Mouse (Mus musculus): ENCODE measurements around the gene Ybx3. TPM values are rescaled to one million over a fixed set of nuclear protein-coding genes. Genes with fewer than 3 reads are reported as not detected.

Gene Ybx3
- polyA plus RNA-seq, 1 experiment from 2014 or later = 30.8 TPM

DNA sequence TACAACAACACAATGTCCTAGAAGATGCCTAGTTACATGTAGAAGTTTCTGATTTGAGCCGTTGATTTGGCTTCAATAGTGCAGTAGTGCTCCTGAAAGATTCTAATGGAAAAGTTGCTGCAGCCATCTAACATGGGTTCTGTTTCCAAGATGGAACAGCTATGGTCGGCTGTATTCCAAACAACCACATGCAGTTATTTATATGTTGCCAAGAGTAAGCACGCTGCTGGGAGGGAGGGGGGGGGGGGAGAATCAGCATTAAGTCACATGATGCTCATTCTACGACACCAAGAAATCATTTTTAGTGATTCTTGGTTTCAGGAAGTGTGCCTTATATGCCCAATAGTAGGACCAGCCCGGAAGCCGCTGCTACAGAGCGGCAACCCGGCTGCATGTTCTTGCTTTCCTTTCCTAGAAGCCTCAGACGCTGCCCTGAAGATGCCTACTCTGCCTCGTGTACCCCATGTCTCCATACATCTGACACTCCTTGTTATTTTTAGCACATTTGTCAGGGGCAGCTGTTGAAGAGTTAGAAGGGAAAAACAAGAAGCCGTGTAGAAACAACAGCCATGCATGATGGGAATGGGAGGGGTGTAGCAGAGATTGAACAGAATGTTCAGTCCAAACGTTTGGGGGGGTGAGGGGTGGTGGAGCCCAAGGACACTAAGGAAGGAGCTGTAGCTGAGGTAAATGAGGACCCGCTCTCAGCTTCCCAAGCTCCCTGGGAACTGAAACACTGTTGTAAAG lies 13.5 kb downstream of the Ybx3 start:
- no peaks in the 10 kb centered on the region for H3K9me3 ChIP-seq (replicated peaks; ENCODE audit: control insufficient read depth, low read length)
- H3K36me3 ChIP-seq (ENCODE audit: control insufficient read depth, insufficient read depth) = peaks cover 38% of the 10 kb centered on the region
- no peaks in the 10 kb centered on the region for H3K27me3 ChIP-seq (ENCODE audit: control insufficient read depth, insufficient read depth, low read length)
- WGBS = 56% methylated on average over 13 of the region's 13 CpGs
- no peak overlapping the region for H3K9ac ChIP-seq (ENCODE audit: low read length)
- no peak overlapping the region for H3K4me3 ChIP-seq (ENCODE audit: low read length)
- ATAC-seq (replicated peaks; ENCODE audit: extremely low read depth, insufficient read depth, low FRiP score) = peak; percentile 74
- peak overlapping the region; percentile 74 for H3K27ac ChIP-seq (ENCODE audit: low read length)
- peaks cover 14% of the 10 kb centered on the region for H3K4me1 ChIP-seq (ENCODE audit: control insufficient read depth, insufficient read depth, low read length)
- H3K4me2 ChIP-seq (ENCODE audit: low read depth, low read length) = peak overlapping the region; percentile 29

DNA sequence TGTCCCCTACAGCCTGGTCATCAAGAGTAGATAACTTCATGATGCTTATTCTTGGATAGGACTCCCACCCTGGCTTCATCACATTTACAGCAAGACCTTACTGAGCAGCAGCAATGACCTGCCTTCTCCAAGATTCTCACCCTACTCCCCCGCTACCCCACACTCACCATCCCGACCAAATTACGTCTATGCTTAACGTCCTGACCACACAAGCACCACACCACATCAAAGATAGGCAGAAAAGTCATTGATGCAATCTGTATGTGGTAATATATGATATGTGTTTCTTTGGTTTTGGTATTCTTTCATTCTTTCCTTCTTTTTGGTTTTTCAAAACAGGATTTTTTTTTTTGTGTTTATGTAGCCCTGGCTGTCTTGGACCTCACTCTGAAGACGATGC lies 15.1 kb downstream of the Ybx3 start:
- no peak overlapping the region for H3K4me3 ChIP-seq (ENCODE audit: low read length)
- H3K27ac ChIP-seq (ENCODE audit: low read length) = no peak overlapping the region
- no peak overlapping the region for H3K9ac ChIP-seq (ENCODE audit: low read length)
- WGBS = 91% methylated on average over 5 of the region's 5 CpGs
- peaks cover 48% of the 10 kb centered on the region for H3K36me3 ChIP-seq (ENCODE audit: control insufficient read depth, insufficient read depth)
- ATAC-seq (replicated peaks; ENCODE audit: extremely low read depth, insufficient read depth, low FRiP score) = no peak
- no peak overlapping the region for H3K4me2 ChIP-seq (ENCODE audit: low read depth, low read length)
- no peaks in the 10 kb centered on the region for H3K27me3 ChIP-seq (ENCODE audit: control insufficient read depth, insufficient read depth, low read length)
- peaks cover 9% of the 10 kb centered on the region; the same call in 1 of the 2 replicates for H3K4me1 ChIP-seq (ENCODE audit: control insufficient read depth, insufficient read depth, low read length)
- H3K9me3 ChIP-seq (replicated peaks; ENCODE audit: control insufficient read depth, low read length) = no peaks in the 10 kb centered on the region

DNA sequence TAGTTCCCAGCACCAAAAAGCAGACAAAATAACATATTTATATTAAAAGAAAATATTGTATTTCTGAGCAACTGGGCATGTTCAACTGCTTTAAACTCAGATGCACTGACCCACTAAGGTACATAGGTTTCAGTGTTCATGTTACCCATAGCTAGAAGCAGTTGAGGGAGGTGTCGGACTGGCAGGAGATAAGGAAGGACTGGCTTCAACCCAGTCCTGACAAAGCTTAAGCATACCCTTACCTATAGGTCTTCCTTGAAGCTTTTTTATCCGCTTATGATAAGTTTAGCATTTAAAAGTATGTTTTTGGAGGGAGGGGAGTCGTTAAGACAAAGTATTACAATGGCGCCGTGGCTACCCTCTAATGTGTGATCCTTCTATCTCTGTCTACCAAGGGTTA lies 17.5 kb downstream of the Ybx3 start:
- no peak overlapping the region for H3K27ac ChIP-seq (ENCODE audit: low read length)
- no peak overlapping the region for H3K4me3 ChIP-seq (ENCODE audit: low read length)
- H3K4me1 ChIP-seq (ENCODE audit: control insufficient read depth, insufficient read depth, low read length) = peaks cover 9% of the 10 kb centered on the region; the same call in 1 of the 2 replicates
- peaks cover 36% of the 10 kb centered on the region for H3K36me3 ChIP-seq (ENCODE audit: control insufficient read depth, insufficient read depth)
- no peak overlapping the region for H3K9ac ChIP-seq (ENCODE audit: low read length)
- ATAC-seq (replicated peaks; ENCODE audit: extremely low read depth, insufficient read depth, low FRiP score) = no peak
- 89% methylated on average over 5 of the region's 5 CpGs for WGBS
- no peaks in the 10 kb centered on the region for H3K27me3 ChIP-seq (ENCODE audit: control insufficient read depth, insufficient read depth, low read length)
- no peak overlapping the region for H3K4me2 ChIP-seq (ENCODE audit: low read depth, low read length)
- H3K9me3 ChIP-seq (replicated peaks; ENCODE audit: control insufficient read depth, low read length) = no peaks in the 10 kb centered on the region

DNA sequence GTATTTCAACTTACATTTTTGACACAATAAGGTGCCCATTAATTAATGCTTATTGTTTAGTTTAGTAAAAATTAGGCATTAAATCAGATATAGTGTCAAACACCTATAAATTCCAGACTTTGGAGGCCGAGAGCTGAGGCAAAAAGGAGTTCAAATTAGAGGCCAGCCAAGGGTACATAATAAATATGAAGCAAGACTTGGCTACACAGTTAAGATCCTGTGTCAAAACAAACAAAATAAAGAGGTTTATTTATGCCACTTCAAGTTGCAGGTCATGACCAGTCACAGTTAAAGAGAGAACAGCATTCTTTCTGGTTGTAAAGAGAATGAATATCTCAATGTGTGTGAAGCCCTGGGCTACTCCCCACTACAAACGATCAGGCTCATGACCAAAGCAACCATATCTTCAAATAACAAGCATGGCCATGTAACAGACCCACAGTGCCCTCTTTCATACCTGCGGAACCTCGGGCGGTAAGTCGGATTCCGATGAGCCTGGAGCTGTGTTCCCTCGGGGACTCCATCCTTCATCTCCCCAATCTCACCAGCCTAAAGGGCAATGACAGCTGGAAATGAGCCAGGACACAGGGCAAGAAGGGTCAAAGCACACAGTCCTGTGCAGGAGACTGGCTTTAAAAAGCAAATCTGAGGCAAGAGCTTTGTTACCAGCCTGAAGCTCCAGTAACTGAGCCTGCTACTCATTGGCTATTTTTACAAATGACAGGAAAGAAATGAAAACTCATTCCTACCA lies 18.2 kb downstream of the Ybx3 start:
- Histone ChIP-seq H3K27me3 (ENCODE audit: control insufficient read depth, insufficient read depth, low read length) (no peaks in the 10 kb centered on the region), H3K4me2 (ENCODE audit: low read depth, low read length) (no peak overlapping the region), H3K4me1 (ENCODE audit: control insufficient read depth, insufficient read depth, low read length) (peaks cover 7% of the 10 kb centered on the region; the same call in 1 of the 2 replicates), H3K9ac (ENCODE audit: low read length) (no peak overlapping the region), H3K4me3 (ENCODE audit: low read length) (no peak overlapping the region), H3K36me3 (ENCODE audit: control insufficient read depth, insufficient read depth) (peaks cover 37% of the 10 kb centered on the region), H3K27ac (ENCODE audit: low read length) (no peak overlapping the region), H3K9me3 (replicated peaks; ENCODE audit: control insufficient read depth, low read length) (no peaks in the 10 kb centered on the region)
- no peak for ATAC-seq (replicated peaks; ENCODE audit: extremely low read depth, insufficient read depth, low FRiP score)
- WGBS = 56% methylated on average over 8 of the region's 8 CpGs

DNA sequence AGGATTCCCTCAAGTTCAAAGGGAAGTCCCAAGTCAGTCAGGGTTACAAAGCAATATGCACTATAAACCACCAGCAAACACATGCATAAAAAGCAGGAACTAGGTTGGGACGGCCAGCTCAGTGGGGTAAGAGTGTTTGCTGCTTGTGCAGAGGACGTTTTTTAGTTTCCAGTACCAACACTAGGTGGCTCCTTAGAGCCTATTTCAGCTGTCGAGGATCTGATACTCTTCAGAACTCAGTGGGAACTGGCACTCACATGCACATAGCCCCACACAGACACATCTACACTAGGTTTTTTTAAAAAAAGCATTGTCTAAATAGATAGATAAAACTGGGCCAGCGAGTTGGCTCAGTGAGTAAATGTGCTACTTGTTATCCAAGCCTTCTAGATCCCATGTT lies 21.2 kb downstream of the Ybx3 start:
- H3K9me3 ChIP-seq (replicated peaks; ENCODE audit: control insufficient read depth, low read length) = no peaks in the 10 kb centered on the region
- H3K27me3 ChIP-seq (ENCODE audit: control insufficient read depth, insufficient read depth, low read length) = no peaks in the 10 kb centered on the region
- H3K9ac ChIP-seq (ENCODE audit: low read length) = no peak overlapping the region
- peaks cover 49% of the 10 kb centered on the region for H3K36me3 ChIP-seq (ENCODE audit: control insufficient read depth, insufficient read depth)
- no peak overlapping the region for H3K4me2 ChIP-seq (ENCODE audit: low read depth, low read length)
- 29% methylated on average over 4 of the region's 4 CpGs for WGBS
- H3K27ac ChIP-seq (ENCODE audit: low read length) = no peak overlapping the region
- 0 out of 2 replicates have a peak, but pooled peaks have one; percentile 32 for ATAC-seq (replicated peaks; ENCODE audit: extremely low read depth, insufficient read depth, low FRiP score)
- H3K4me3 ChIP-seq (ENCODE audit: low read length) = no peak overlapping the region
- peaks cover 7% of the 10 kb centered on the region; the same call in 1 of the 2 replicates for H3K4me1 ChIP-seq (ENCODE audit: control insufficient read depth, insufficient read depth, low read length)

DNA sequence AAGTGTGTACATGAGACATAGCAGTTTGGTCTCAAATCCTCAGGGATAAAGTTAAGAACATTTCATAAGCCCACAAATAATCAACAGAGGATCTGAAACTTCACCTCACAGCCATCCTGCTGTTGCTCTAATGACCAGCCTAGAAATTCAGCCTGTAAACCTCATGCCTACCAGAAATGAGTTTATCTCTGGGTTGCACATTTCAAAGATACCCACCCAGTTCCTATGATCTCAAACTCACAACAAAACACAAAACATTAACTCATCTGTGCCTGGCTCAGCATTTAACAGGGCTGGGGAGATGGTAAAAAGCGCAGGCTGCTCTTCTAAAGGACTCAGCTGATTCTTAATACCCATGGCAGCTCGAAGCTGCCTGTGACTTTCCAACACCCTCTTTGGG lies 23.9 kb downstream of the Ybx3 start:
- peaks cover 39% of the 10 kb centered on the region for H3K36me3 ChIP-seq (ENCODE audit: control insufficient read depth, insufficient read depth)
- H3K27ac ChIP-seq (ENCODE audit: low read length) = no peak overlapping the region
- ATAC-seq (replicated peaks; ENCODE audit: extremely low read depth, insufficient read depth, low FRiP score) = no peak
- H3K27me3 ChIP-seq (ENCODE audit: control insufficient read depth, insufficient read depth, low read length) = no peaks in the 10 kb centered on the region
- no peak overlapping the region for H3K4me3 ChIP-seq (ENCODE audit: low read length)
- no peak overlapping the region for H3K4me2 ChIP-seq (ENCODE audit: low read depth, low read length)
- H3K4me1 ChIP-seq (ENCODE audit: control insufficient read depth, insufficient read depth, low read length) = no peaks in the 10 kb centered on the region
- no peaks in the 10 kb centered on the region for H3K9me3 ChIP-seq (replicated peaks; ENCODE audit: control insufficient read depth, low read length)
- no peak overlapping the region for H3K9ac ChIP-seq (ENCODE audit: low read length)
- 72% methylated on average over 2 of the region's 2 CpGs for WGBS

DNA sequence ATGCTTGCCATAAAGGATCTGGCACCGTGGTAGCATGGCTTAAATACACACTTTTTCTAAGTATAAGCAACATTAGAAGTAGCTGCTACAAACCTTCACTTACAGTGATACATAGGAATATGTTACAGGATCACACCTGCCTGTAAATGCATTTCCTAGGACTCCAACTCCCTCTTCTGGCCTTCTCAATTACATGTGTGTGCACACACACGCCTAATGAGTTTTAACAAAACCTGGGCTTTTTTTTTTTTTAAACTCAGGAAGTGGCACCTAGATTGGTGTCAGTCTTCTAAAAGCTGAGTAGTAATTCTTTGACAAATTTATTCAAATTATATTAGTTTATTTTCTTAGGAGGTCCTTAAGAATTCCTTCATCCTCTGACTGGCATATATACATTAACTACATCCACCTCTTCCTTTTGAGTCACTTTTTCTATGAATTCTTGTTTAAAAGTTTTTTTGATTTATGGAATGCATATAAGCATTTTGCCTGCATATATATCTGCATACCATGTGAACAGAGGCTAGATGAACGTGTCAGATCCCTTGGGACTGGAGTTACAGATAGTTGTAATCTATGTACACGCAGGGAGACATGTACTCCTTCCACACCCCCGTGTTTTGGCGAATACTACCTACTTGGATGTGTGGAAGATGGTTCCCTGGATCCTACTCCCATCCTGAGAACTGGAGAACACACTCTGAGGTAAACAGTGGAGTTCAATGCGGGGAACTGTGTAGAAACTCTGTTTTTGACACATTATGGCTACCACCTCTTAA lies 25.1 kb downstream of the Ybx3 start:
- H3K27me3 ChIP-seq (ENCODE audit: control insufficient read depth, insufficient read depth, low read length) = no peaks in the 10 kb centered on the region
- no peaks in the 10 kb centered on the region for H3K4me1 ChIP-seq (ENCODE audit: control insufficient read depth, insufficient read depth, low read length)
- ATAC-seq (replicated peaks; ENCODE audit: extremely low read depth, insufficient read depth, low FRiP score) = no peak
- H3K9ac ChIP-seq (ENCODE audit: low read length) = no peak overlapping the region
- no peak overlapping the region for H3K4me3 ChIP-seq (ENCODE audit: low read length)
- no peak overlapping the region for H3K4me2 ChIP-seq (ENCODE audit: low read depth, low read length)
- no peak overlapping the region for H3K27ac ChIP-seq (ENCODE audit: low read length)
- H3K9me3 ChIP-seq (replicated peaks; ENCODE audit: control insufficient read depth, low read length) = no peaks in the 10 kb centered on the region
- WGBS = 79% methylated on average over 7 of the region's 7 CpGs
- H3K36me3 ChIP-seq (ENCODE audit: control insufficient read depth, insufficient read depth) = peaks cover 27% of the 10 kb centered on the region

DNA sequence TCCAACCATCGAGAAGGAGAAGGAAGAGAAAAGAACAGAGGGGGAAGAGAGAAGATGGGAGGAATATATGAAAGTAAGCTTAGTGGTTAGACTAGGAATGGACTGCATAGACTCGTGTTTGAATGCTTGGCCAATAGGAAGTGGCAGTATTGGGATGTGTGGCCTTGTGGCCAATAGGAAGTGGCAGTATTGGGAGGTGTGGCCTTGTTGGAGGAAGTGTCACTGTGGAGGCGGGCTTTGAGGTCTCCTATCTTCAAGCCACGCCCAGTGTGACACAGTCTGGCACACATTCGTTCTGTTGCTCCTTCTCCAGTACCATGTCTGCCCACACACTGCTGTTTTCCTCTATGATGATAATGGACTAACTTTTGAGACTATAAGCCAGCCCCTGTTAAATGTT lies 27.6 kb downstream of the Ybx3 start:
- H3K9ac ChIP-seq (ENCODE audit: low read length) = no peak overlapping the region
- WGBS = 65% methylated on average over 5 of the region's 5 CpGs
- no peak overlapping the region for H3K4me2 ChIP-seq (ENCODE audit: low read depth, low read length)
- H3K4me1 ChIP-seq (ENCODE audit: control insufficient read depth, insufficient read depth, low read length) = no peaks in the 10 kb centered on the region
- no peak overlapping the region for H3K4me3 ChIP-seq (ENCODE audit: low read length)
- H3K27ac ChIP-seq (ENCODE audit: low read length) = no peak overlapping the region
- no peaks in the 10 kb centered on the region for H3K27me3 ChIP-seq (ENCODE audit: control insufficient read depth, insufficient read depth, low read length)
- no peaks in the 10 kb centered on the region for H3K9me3 ChIP-seq (replicated peaks; ENCODE audit: control insufficient read depth, low read length)
- peaks cover 20% of the 10 kb centered on the region for H3K36me3 ChIP-seq (ENCODE audit: control insufficient read depth, insufficient read depth)
- no peak for ATAC-seq (replicated peaks; ENCODE audit: extremely low read depth, insufficient read depth, low FRiP score)
